8 mouse cellular contexts compared by ENCODE assay signal in the genomic region with DNA sequence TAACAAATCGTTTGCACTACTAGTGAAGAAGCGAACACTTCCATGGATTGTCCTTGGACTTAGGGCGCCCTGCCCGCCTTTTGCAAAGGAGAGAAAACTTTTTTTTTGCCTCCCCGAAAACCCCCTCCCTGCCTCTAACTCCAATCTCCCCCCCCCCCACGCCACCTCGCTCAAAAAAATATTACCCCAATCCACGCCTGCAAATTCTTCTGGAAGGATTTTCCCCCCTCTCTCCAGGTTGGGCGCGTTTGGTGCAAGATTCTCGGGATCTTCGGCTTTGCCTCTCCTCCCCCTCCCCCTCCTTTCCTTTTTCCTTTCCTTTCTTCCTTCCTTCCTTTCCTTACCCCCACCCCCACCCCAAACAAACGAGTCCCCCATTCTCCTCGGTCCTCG. TPM values are rescaled to one million over a fixed set of nuclear protein-coding genes. Genes with fewer than 3 reads are reported as not detected.
DNase-seq lines count a peak whose midpoint lies in the region; ATAC-seq and TF ChIP-seq lines count a peak whose summit lies in the region.

No protein-coding gene starts in this region.

- no peaks in the 10 kb centered on the region for H3K36me3 ChIP-seq in kidney, postnatal 0 days (ENCODE audit: insufficient read depth, low read length)
- H3K36me3 ChIP-seq in intestine, embryonic 16.5 days (ENCODE audit: control insufficient read depth, insufficient read depth, low read length), result no peaks in the 10 kb centered on the region
- H3K36me3 ChIP-seq in neural tube, embryonic 13.5 days, result no peaks in the 10 kb centered on the region

- peak overlapping the region; percentile 64 for H3K4me3 ChIP-seq in kidney, postnatal 0 days (replicated peaks; ENCODE audit: low read depth, low read length)
- peak overlapping the region; percentile 76 for H3K4me3 ChIP-seq in embryonic fibroblast, embryonic 13.5 days (ENCODE audit: insufficient read depth, low read length)
- peak overlapping the region; percentile 33 for H3K4me3 ChIP-seq in intestine, embryonic 16.5 days (ENCODE audit: low read length)
- H3K4me3 ChIP-seq in neural tube, embryonic 13.5 days, result peak overlapping the region; percentile 27

- under 1% methylated on average over 15 of the region's 15 CpGs for WGBS in kidney, postnatal 0 days
- WGBS in intestine, embryonic 16.5 days, result under 1% methylated on average over 15 of the region's 15 CpGs
- WGBS in neural tube, embryonic 13.5 days, result 1% methylated on average over 15 of the region's 15 CpGs

- peak overlapping the region; percentile 61 for H3K4me2 ChIP-seq in kidney, postnatal 0 days (ENCODE audit: low read length)
- H3K4me2 ChIP-seq in intestine, embryonic 16.5 days (ENCODE audit: low read depth, low read length), result peak overlapping the region; percentile 48; the same call in 1 of the 2 replicates
- peak overlapping the region; percentile 46 for H3K4me2 ChIP-seq in neural tube, embryonic 13.5 days

- peak overlapping the region; percentile 95 for H3K27ac ChIP-seq in kidney, postnatal 0 days
- H3K27ac ChIP-seq in embryonic fibroblast, embryonic 13.5 days (ENCODE audit: insufficient read depth, low read length), result peak overlapping the region; percentile 93
- no peak overlapping the region for H3K27ac ChIP-seq in intestine, embryonic 16.5 days (ENCODE audit: low read length)
- no peak overlapping the region for H3K27ac ChIP-seq in neural tube, embryonic 13.5 days (replicated peaks)

- peaks cover 48% of the 10 kb centered on the region for H3K27me3 ChIP-seq in kidney, postnatal 0 days (ENCODE audit: insufficient read depth, low read length)
- peaks cover 90% of the 10 kb centered on the region for H3K27me3 ChIP-seq in intestine, embryonic 16.5 days (replicated peaks; ENCODE audit: control insufficient read depth, insufficient read depth, low read length)
- H3K27me3 ChIP-seq in neural tube, embryonic 13.5 days, result peaks cover 98% of the 10 kb centered on the region

- H3K9ac ChIP-seq in kidney, postnatal 0 days (ENCODE audit: low read depth, low read length), result peak overlapping the region; percentile 90
- H3K9ac ChIP-seq in intestine, embryonic 16.5 days (ENCODE audit: low read depth, low read length), result no peak overlapping the region
- no peak overlapping the region for H3K9ac ChIP-seq in neural tube, embryonic 13.5 days

- ATAC-seq in kidney, postnatal 0 days (replicated peaks; ENCODE audit: low FRiP score, low read depth), result no peak
- no peak for ATAC-seq in intestine, embryonic 16.5 days
- ATAC-seq in neural tube, embryonic 13.5 days (ENCODE audit: low read depth), result no peak
- ATAC-seq in CD4-positive, CD25-positive, alpha-beta regulatory T cell, adult 4 months, result no peak

- H3K9me3 ChIP-seq in kidney, postnatal 0 days (replicated peaks; ENCODE audit: low read length), result no peaks in the 10 kb centered on the region
- no peaks in the 10 kb centered on the region for H3K9me3 ChIP-seq in intestine, embryonic 16.5 days (ENCODE audit: control insufficient read depth, low read length)
- H3K9me3 ChIP-seq in neural tube, embryonic 13.5 days, result no peaks in the 10 kb centered on the region

- TF ChIP-seq CTCF in kidney, postnatal 0 days (IDR thresholded peaks at IDR 0.05; ENCODE audit: low read depth), result no peak
- TF ChIP-seq CTCF in embryonic fibroblast, embryonic 13.5 days (IDR thresholded peaks at IDR 0.05; ENCODE audit: borderline replicate concordance, insufficient read depth, low read length), result no peak

- no peak for DNase-seq in kidney, postnatal 0 days (ENCODE audit: low spot score)
- DNase-seq in kidney, adult 9 months, result no peak
- no peak for DNase-seq in retina, embryonic 14.5 days (ENCODE audit: low spot score)
- DNase-seq in cerebellum, postnatal 36 days, result no peak

- H3K4me1 ChIP-seq in kidney, postnatal 0 days (replicated peaks; ENCODE audit: insufficient read depth, low read length), result peaks cover 4% of the 10 kb centered on the region; the same call in 1 of the 2 replicates
- no peaks in the 10 kb centered on the region; the same call in 1 of the 2 replicates for H3K4me1 ChIP-seq in embryonic fibroblast, embryonic 13.5 days (ENCODE audit: control insufficient read depth, insufficient read depth, low read length)
- H3K4me1 ChIP-seq in intestine, embryonic 16.5 days (ENCODE audit: control insufficient read depth, insufficient read depth, low read length), result peaks cover 14% of the 10 kb centered on the region; the same call in 1 of the 2 replicates
- H3K4me1 ChIP-seq in neural tube, embryonic 13.5 days (replicated peaks), result peaks cover 23% of the 10 kb centered on the region

- TF ChIP-seq POLR2A in embryonic fibroblast, embryonic 13.5 days (IDR thresholded peaks at IDR 0.05; ENCODE audit: low read depth, low read length), result no peak; the same call in 1 of the 2 replicates

RNA-seq across cellular contexts. Expression of gene Emx2, which starts 0.6 kb away (rescaled TPM):
- 24.2 and 25.4 TPM in 2 replicates for polyA plus RNA-seq in kidney, postnatal 0 days (2015; fragmentation: Nextera tagmentation; extraction: Ambion mirVana)
- 16.6 and 20.5 TPM in 2 replicates for polyA plus RNA-seq in embryonic fibroblast, embryonic 13.5 days (2011; ENCODE audit: insufficient read length, low read depth, missing spikeins)
- not detected in 2 replicates for polyA plus RNA-seq in intestine, embryonic 16.5 days (2015; fragmentation: Nextera tagmentation; extraction: Ambion mirVana)
- polyA plus RNA-seq in neural tube, embryonic 13.5 days (2015; fragmentation: Nextera tagmentation; extraction: Ambion mirVana), result 0.32 TPM in 1 of 2 replicates, not detected in the other
- polyA plus RNA-seq in CD4-positive, CD25-positive, alpha-beta regulatory T cell, adult 4 months (2017; shearing (Covaris generic)), result not detected

Comparison
In these comparisons a context has a peak if more than half of its experiments do, and no peak if none do; other contexts are left out.
1. H3K27ac ChIP-seq: peak in kidney, postnatal 0 days (single experiment) and embryonic fibroblast, embryonic 13.5 days (single experiment); none in intestine, embryonic 16.5 days (single experiment) and neural tube, embryonic 13.5 days (single experiment).
2. RNA of gene Emx2, which starts 0.6 kb away (polyA plus RNA-seq): 24.2 to 25.4 TPM in kidney, postnatal 0 days and 16.6 to 20.5 TPM in embryonic fibroblast, embryonic 13.5 days; 0.32 TPM in neural tube, embryonic 13.5 days, not detected in intestine, embryonic 16.5 days and not detected in CD4-positive, CD25-positive, alpha-beta regulatory T cell, adult 4 months; every median in the first group is over 10 times any median in the second.
3. Peak in every context shown above with its lines, with median percentiles within 50 percentile points of each other: H3K4me2 ChIP-seq and H3K4me3 ChIP-seq.